Mouse (Mus musculus) lung, postnatal 14 days (tissue): Measurements from ENCODE around the gene Susd2.

Experiments
- DNase-seq: peaks from one replicate; pipeline ENCODE4 v3.0.0; 2021

Susd2 gene

DNA sequence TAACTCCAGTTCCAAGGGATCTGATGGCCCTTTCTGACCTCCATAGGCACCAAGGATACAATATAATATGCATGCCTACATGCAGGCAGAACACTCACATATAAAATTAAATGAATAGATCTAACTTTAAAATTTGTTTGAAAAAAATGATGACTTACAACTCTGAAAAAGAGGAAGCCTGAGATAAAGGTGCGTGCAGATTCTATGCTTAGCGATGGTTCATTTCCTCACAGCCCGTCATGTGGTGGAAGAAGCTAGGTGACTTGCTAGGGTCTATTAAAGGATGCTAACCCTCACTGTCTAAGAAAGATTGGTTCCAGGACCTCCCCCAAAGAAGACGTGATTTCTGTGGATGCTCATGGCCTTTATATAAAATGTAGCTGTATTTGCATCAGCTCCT lies 27.8 kb downstream of the Susd2 start:
- no peak for DNase-seq

DNA sequence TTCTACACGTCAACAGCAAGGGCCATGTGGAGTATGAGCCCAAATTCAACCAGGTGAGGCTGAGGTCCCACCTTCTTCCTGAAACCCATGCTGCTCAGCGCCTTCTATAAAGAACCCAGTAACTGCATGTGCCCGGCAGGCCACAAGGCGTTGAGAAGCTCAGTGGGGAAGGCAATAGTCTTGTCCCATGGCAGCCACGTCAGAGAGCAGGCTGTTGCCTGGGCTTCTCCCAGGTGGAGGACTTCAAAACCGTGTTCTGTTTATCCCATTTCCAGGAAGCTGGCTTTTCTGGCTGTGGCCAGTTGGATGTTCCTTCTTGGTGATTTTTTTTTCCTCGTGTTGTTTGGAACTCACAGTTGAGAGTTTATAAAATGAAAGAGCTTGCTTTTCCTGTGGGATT lies 33.3 kb downstream of the Susd2 start:
- DNase-seq, result no peak

DNA sequence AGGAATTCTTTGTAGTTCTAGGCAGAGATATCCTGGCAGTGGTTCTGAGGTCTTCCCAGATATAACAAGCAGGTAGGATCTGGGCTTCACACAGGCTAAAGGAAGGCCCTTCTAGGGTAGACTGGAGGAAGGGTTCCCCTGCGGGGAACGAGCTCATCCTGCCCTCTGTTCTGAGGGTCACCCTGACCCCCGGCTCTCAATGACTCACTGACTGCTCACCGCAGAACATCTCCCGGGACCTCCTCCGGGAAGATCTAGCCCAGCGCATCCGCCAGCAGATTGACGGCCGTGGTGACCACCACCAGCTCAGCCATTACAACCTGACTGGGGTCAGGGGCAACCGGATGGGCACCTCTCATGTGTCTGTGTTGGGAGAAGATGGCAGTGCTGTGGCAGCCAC lies 34.8 kb downstream of the Susd2 start:
- no peak for DNase-seq

DNA sequence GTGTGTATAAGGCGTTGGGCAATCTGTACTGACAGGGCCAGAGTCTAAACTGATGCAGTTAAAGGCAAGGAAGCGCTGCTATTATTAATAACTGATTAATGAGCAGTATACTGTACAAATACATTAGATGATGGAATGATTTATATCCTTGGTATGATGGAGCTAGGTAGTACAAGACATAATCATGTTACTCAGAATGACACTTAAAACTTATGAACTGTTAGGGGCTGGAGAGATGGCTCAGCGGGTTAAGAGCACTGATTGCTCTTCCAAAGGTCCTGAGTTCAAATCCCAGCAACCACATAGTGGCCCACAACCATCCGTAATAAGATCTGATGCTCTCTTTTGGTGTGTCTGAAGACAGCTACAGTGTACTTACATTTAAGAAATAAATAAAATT lies 36.6 kb downstream of the Susd2 start:
- DNase-seq, result no peak

DNA sequence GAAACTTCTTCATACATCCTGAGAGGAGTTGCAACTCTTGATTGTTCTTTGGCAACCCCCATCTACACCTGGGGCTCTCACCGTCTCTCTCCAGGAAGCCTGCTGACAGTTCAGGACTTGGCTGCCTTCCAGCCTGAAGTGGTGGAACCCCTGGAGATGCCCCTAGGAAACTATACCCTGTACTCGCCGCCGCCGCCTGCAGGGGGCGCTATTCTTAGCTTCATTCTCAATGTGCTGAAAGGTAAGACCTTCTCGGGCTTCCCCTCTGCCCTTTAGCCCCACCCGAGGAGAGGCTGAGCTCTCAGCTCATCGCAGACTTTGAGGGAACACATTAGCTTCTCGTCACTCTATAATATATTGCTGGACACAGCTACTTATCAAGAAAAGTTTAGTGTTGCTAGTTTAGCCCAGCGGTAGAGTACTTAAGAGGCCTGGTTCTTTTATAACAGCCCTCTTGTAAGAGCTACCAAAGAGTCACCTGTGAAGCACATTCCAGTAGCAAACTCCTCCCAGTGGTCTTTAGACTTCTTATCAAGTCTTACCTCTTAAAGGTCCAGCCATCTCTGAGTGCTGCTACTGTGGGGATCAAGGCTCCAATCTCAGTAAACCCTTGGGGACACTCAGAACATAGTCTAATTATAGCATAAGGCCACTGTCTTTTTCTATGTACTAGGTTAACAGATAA lies 38.5 kb downstream of the Susd2 start:
- no peak for DNase-seq

DNA sequence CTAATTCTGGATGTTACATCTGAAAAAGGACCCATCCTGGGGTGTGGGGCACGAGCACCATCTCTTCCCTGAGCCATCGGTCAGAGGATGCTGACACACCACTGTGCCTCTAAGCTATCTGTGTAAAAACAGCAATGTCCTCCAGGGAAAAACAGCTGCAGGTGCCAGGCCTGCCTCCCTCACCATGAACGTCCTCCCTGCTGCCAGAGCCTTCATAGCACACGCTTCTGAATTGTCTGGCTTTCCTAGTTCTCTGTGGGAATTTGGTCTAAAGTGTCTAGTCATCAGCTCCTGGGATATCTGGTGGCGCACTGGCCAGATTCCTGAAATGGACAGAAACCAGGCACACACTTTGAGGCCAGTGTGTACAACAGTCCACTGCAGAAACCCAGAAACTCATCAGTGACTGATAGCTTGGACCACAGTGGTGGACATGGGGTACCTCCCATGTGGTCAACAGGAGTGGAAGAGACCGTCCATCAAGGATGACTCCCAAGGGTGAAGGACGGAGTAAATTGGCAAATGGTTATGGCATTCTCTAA lies 43.5 kb downstream of the Susd2 start:
- DNase-seq, result no peak

DNA sequence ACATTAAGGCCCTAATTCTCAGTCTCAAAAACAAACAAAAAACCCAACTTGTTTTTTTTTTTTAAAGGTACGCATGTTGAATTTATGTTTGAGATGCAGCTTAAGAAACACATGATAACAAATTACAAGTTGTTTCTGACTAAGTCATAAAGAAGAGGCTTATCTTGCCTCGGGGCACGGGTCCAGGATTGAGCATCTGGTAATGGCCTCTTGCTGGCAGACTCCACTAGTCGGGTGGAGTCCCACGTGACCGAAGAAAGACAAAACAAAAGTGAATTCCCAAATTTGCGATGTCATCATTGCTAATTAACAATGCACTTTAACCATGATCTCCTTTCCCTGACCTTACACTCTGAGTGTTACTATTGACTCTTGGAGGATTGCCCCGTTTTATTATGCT lies 47.8 kb downstream of the Susd2 start:
- DNase-seq, result no peak

DNA sequence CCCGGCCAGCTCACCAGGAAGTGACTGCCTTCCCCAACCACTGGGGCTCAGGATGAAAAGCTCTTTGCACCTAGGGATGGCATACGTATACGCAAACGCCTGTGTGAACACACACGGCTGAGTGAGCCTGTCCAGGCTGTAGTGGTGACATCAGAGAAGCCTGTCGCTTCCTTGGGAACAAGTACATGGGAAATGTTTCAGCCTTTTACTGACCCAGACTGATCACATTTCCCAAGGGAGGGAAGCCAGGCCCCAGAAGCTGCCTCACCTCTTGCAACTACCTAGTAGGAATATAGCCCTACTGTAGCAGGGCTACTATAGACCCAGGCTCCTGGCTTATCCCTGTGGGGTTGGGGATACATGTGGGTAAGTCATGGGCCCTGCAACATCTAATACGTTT lies 51.2 kb downstream of the Susd2 start:
- DNase-seq, result no peak

DNA sequence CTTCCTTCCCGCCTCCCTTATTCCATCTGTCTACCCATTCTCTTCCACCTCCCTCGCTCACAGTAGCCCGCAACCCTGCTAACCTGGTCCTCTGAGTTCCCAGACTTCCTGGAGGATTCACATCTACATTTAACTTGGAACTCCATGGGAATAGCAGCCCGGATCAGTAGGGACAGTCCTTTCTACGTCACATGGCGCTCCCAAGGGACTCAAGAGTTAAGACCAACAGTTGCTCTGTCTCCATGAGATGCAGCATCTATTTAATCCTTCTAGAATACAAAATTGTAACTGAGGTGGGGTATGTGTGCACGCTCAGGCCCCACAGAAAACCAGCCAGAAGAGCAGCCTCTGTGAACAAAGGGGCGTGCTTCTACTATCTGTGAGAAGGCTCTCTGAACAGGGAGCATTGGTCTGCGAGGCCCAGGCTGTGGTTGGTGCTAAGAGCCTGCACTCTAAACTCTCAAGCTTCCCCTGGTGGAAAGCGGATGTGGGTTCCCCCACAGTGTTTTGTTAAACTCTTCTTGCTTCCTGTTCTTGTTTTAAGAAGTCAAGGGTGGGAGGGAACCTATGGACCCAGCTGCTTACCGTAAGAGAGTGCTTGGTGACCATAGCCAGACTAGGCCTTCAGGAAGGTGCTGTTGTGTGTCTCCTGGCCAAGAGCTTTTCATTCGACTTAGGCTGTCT lies 52.5 kb downstream of the Susd2 start:
- DNase-seq, result peak; percentile 54

DNA sequence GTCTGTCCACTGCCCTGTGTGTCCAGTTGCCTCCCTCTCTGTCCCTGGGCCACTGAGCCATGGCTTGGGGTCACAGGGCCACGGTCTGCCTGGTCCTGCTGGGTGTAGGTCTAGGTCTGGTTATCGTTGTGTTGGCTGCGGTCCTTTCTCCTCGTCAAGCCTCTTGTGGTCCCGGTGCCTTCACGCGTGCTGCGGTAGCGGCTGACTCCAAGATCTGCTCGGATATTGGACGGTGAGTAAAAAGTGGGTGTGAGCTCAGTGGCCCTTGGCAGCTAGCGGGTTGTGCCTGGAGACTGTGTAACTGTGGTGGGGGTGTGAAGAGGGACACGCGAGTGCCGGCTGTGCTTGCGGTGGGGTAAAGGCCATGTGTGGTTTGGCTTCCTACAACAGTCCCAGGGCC lies 54.2 kb downstream of the Susd2 start:
- DNase-seq, result peak; percentile 19

DNA sequence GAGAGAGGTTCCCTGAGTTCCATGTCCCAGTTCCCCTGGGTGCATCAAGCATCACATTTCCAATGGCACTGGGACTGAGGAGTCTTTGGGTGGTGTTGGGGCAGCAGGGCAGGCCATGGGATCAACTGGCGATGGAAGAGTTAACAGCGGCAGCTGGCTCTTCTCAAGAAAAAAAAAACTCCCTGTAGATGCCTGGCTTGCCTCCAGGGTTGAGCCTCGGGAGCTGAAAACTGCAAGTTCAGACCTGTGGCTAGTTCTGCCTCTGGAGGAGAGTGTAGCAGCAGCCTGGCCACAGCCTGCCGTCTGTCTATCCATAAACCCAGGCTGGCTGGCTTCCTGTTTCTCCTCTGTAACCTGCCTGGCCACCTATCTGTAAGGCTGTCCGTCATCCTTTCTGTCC lies 54.7 kb downstream of the Susd2 start, which contains the start of gene Ggt5:
Gene Ggt5 (plus strand): TSS at position 212 of the 400 bp plus-strand sequence.
- DNase-seq, result peak; percentile 60

DNA sequence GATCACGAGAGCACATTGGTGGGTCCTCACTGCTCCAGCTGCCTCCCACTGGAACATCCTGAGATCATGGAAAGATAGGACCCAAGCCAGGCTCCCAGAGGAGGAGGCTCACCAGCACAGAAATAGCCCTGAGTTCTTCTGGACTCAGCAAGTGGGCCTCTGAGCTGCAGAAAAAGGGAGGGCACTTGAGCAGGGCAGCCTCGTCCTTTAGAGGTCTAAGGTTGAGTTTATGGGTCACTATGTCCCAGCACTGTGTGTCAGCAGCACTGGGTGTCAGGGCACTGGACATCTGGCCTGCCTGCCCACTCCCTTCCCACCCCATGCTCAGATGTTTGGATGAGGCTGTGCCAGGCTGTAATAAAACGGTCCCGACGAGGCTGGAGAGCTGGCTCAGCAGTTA lies 55.5 kb downstream of the Susd2 start:
- DNase-seq, result peak; percentile 60

DNA sequence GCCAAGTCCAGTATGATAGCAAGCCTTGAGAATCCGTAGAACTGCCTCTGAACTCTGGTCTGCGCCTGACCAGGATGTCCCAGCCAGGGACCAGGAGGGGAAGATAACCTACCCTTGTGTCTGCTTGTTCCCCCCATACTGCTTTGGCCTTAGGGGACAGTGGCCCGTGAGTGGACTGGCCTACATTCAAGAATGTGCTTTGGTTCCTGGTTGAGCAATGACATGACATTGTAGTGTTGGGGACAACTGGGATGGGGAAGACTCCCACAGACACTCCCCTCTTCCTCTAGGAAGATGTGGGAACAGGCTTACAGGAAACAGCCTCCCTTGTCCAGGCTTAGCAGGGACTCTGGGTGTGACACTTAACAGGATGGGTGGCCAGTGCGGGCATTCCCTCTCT lies 56.0 kb downstream of the Susd2 start:
- peak; percentile 13 for DNase-seq
